Mouse (Mus musculus): ENCODE measurements around the gene Mrps24. TPM values are rescaled to one million over a fixed set of nuclear protein-coding genes. Genes with fewer than 3 reads are reported as not detected.

Mrps24 gene
- polyA plus RNA-seq, 1 experiment from 2014 or later = 122 TPM

DNA sequence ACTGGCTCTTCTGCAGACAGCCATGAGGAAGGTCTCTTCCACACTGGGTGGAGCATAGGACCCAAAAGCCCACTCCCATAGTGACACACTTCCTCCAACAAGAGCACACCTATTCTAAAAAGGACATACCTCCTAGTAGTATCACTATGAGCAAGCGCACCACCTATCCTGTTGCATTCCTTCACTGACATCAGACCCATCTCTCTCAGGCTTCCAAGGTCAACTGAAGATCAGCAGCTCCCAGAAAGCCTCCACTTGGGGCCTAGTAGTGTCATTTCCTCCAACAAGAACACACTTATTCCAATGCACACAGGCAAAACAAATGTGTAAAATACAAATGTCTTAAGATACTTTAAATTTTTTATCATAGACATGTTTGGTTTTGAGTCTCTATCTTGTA is 13.7 kb downstream of the Mrps24 start:
- H3K27me3 ChIP-seq (ENCODE audit: insufficient read depth, low read length) = no peaks in the 10 kb centered on the region
- H3K36me3 ChIP-seq (replicated peaks; ENCODE audit: insufficient read depth, low read length) = no peaks in the 10 kb centered on the region
- TF ChIP-seq EP300 (IDR thresholded peaks at IDR 0.05; ENCODE audit: low read depth) (no peak), CTCF (IDR thresholded peaks at IDR 0.05; ENCODE audit: low read depth) (no peak)
- H3K4me1 ChIP-seq (ENCODE audit: insufficient read depth) = peaks cover 18% of the 10 kb centered on the region
- no peak overlapping the region for H3K9ac ChIP-seq (replicated peaks)
- 94% methylated on average over 1 of the region's 1 CpGs for WGBS (ENCODE audit: insufficient replicate concordance)
- H3K27ac ChIP-seq (ENCODE audit: low read depth) = peak overlapping the region; percentile 29; the same call in 1 of the 2 replicates
- DNase-seq (no peak), ATAC-seq (no peak)
- H3K9me3 ChIP-seq (ENCODE audit: low read length) = no peaks in the 10 kb centered on the region
- no peak overlapping the region for H3K4me2 ChIP-seq (ENCODE audit: low read depth, low read length)
- no peak overlapping the region for H3K4me3 ChIP-seq (ENCODE audit: low read depth, low read length)

DNA sequence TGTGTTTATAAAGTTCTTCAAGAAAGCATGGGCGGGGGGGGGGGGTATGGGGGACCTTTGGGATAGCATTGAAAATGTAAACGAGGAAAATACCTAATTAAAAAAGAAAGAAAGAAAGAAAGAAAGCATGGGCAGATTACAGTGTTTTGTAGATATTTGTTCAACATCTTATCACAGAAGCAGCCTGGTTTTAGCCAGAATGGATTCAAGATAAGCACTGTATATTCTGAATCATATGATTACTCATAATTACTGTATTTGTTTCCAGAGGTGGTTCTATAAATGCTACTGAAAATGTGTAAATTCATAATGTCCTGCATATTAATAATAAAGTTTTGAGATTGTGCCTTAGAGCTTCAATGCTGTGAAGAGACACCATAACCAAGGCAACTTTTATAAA is 14.2 kb downstream of the Mrps24 start:
- Histone ChIP-seq H3K4me1 (ENCODE audit: insufficient read depth) (peaks cover 12% of the 10 kb centered on the region), H3K9ac (replicated peaks) (no peak overlapping the region), H3K4me2 (ENCODE audit: low read depth, low read length) (peak overlapping the region; percentile 35; the same call in 1 of the 2 replicates), H3K4me3 (ENCODE audit: low read depth, low read length) (no peak overlapping the region), H3K27ac (ENCODE audit: low read depth) (peak overlapping the region; percentile 39; the same call in 1 of the 2 replicates), H3K36me3 (replicated peaks; ENCODE audit: insufficient read depth, low read length) (no peaks in the 10 kb centered on the region), H3K27me3 (ENCODE audit: insufficient read depth, low read length) (no peaks in the 10 kb centered on the region), H3K9me3 (ENCODE audit: low read length) (no peaks in the 10 kb centered on the region)
- DNase-seq = no peak
- 0 out of 2 replicates have a peak, but pooled peaks have one; percentile 41 for ATAC-seq
- TF ChIP-seq CTCF (IDR thresholded peaks at IDR 0.05; ENCODE audit: low read depth) = no peak
- TF ChIP-seq EP300 (IDR thresholded peaks at IDR 0.05; ENCODE audit: low read depth) = peak; percentile 20; the same call in 1 of the 2 replicates
- 36% methylated on average over 2 of the region's 2 CpGs for WGBS (ENCODE audit: insufficient replicate concordance)

DNA sequence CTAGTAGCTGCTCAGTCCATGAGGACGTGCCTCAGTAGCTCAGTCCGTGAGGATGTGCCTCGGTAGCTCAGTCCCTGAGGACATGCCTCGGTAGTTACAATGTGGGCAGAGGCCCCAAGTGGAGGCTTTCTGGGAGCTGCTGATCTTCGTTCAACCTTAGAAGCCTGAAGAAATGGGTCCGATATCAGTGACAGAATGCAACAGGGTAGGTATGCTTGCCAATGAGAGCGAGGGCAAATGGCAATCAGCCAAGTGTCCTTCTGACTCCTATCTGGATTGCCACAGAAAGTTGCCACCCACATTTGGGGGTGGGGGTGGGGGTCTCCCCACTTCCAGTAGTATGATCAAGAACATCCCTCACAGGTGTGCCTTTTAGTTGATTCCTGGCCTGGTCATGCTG is 14.7 kb downstream of the Mrps24 start:
- Histone ChIP-seq H3K4me2 (ENCODE audit: low read depth, low read length) (peak overlapping the region; percentile 35), H3K4me3 (ENCODE audit: low read depth, low read length) (no peak overlapping the region), H3K27ac (ENCODE audit: low read depth) (peak overlapping the region; percentile 39; the same call in 1 of the 2 replicates), H3K9ac (replicated peaks) (no peak overlapping the region; the same call in 1 of the 2 replicates), H3K9me3 (ENCODE audit: low read length) (no peaks in the 10 kb centered on the region), H3K36me3 (replicated peaks; ENCODE audit: insufficient read depth, low read length) (no peaks in the 10 kb centered on the region), H3K4me1 (ENCODE audit: insufficient read depth) (peaks cover 7% of the 10 kb centered on the region), H3K27me3 (ENCODE audit: insufficient read depth, low read length) (no peaks in the 10 kb centered on the region)
- ATAC-seq = peak; percentile 79
- TF ChIP-seq EP300 (IDR thresholded peaks at IDR 0.05; ENCODE audit: low read depth) (no peak; the same call in 1 of the 2 replicates), CTCF (IDR thresholded peaks at IDR 0.05; ENCODE audit: low read depth) (no peak)
- WGBS (ENCODE audit: insufficient replicate concordance) = 56% methylated on average over 7 of the region's 7 CpGs
- DNase-seq = peak; percentile 59

DNA sequence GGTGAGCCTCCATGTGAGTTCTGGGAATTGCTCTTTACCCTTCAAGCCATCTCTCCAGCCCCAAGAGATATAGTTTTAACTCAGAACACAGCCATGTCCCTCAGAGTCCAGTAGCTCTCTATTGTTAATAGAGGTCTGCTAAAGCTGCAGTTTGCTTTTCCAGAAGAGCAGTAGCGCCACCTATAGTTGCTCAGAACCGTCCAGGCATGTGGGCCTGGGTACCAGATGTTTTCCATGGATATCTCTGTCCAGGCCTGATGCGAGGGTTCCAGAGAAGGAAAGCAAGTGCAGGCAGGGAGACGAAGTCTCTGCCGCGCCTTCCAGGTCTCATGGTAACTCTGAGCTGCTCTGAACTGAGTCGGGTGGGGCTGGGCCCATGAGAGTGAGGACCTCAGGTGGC is 23.7 kb downstream of the Mrps24 start:
- no peak for DNase-seq
- Histone ChIP-seq H3K4me1 (ENCODE audit: insufficient read depth) (no peaks in the 10 kb centered on the region), H3K9me3 (ENCODE audit: low read length) (no peaks in the 10 kb centered on the region), H3K4me2 (ENCODE audit: low read depth, low read length) (no peak overlapping the region), H3K36me3 (replicated peaks; ENCODE audit: insufficient read depth, low read length) (no peaks in the 10 kb centered on the region), H3K27ac (ENCODE audit: low read depth) (no peak overlapping the region), H3K9ac (replicated peaks) (no peak overlapping the region), H3K27me3 (ENCODE audit: insufficient read depth, low read length) (no peaks in the 10 kb centered on the region), H3K4me3 (ENCODE audit: low read depth, low read length) (no peak overlapping the region)
- TF ChIP-seq EP300 (IDR thresholded peaks at IDR 0.05; ENCODE audit: low read depth) (no peak), CTCF (IDR thresholded peaks at IDR 0.05; ENCODE audit: low read depth) (peak; percentile 60)
- no peak for ATAC-seq
- 35% methylated on average over 7 of the region's 7 CpGs for WGBS (ENCODE audit: insufficient replicate concordance)

DNA sequence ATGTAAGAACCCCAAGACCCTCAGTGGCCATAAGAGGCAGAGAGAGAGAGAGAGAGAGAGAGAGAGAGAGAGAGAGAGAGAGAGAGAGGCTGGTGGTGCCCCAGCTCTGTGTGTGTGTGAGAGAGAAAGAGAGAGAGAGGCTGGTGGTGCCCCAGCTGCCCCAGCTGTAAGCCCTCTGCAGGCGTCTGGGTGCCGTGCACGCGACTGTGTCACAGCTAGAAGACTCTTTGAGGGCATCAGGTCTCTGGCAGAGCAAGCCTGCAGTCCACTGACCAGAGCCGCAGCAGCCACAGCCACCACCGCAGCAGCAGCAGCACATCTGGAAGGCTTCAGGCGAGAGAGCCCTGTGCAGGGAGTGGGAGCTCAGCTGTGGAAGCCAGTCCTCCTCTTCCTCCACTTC is 31.2 kb downstream of the Mrps24 start:
- H3K36me3 ChIP-seq (replicated peaks; ENCODE audit: insufficient read depth, low read length) = no peaks in the 10 kb centered on the region
- 38% methylated on average over 7 of the region's 7 CpGs for WGBS (ENCODE audit: insufficient replicate concordance)
- no peak overlapping the region for H3K4me3 ChIP-seq (ENCODE audit: low read depth, low read length)

DNA sequence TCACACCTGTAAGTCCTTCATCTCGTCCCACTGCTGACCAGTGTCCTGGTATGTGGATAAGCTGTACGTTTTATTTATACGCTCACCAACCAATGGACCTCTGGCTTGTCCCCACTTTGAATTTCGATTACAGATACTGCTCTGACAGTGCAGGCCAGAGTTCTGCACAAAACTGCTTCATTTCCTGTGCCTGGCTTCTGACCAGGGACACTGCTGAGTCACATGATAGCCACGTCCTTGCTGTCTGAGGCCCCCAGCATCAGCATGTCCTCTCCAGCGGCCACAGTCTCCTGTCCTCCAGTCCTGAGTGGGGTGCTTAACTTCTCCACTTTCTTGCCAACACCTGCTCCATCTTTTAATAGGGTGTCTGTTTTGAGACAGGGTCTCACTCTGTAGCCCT is 32.9 kb downstream of the Mrps24 start:
- no peaks in the 10 kb centered on the region for H3K9me3 ChIP-seq (ENCODE audit: low read length)
- no peak for DNase-seq

More for the DNA sequence above, 31.2 kb downstream of the Mrps24 start:
- no peaks in the 10 kb centered on the region for H3K9me3 ChIP-seq (ENCODE audit: low read length)
- H3K27me3 ChIP-seq (ENCODE audit: insufficient read depth, low read length) = no peaks in the 10 kb centered on the region
- H3K4me2 ChIP-seq (ENCODE audit: low read depth, low read length) = no peak overlapping the region
- DNase-seq (no peak), ATAC-seq (no peak)
- no peak overlapping the region for H3K9ac ChIP-seq (replicated peaks)
- TF ChIP-seq CTCF (IDR thresholded peaks at IDR 0.05; ENCODE audit: low read depth) (no peak), EP300 (IDR thresholded peaks at IDR 0.05; ENCODE audit: low read depth) (no peak)
- no peaks in the 10 kb centered on the region for H3K4me1 ChIP-seq (ENCODE audit: insufficient read depth)
- H3K27ac ChIP-seq (ENCODE audit: low read depth) = no peak overlapping the region

More for the DNA sequence above, 32.9 kb downstream of the Mrps24 start:
- WGBS (ENCODE audit: insufficient replicate concordance) = 60% methylated on average over 6 of the region's 6 CpGs
- Histone ChIP-seq H3K9ac (replicated peaks) (no peak overlapping the region), H3K36me3 (replicated peaks; ENCODE audit: insufficient read depth, low read length) (no peaks in the 10 kb centered on the region), H3K27ac (ENCODE audit: low read depth) (no peak overlapping the region), H3K4me3 (ENCODE audit: low read depth, low read length) (no peak overlapping the region), H3K27me3 (ENCODE audit: insufficient read depth, low read length) (no peaks in the 10 kb centered on the region), H3K4me1 (ENCODE audit: insufficient read depth) (no peaks in the 10 kb centered on the region), H3K4me2 (ENCODE audit: low read depth, low read length) (no peak overlapping the region)
- no peak for ATAC-seq
- no peak for TF ChIP-seq CTCF (IDR thresholded peaks at IDR 0.05; ENCODE audit: low read depth)
- no peak for TF ChIP-seq EP300 (IDR thresholded peaks at IDR 0.05; ENCODE audit: low read depth)

Other genes with a start within 250 kb of the Mrps24 start
- 119 and 137 TPM in 2 replicates for gene Xbp1, start 195.0 kb downstream of the Mrps24 start, polyA plus RNA-seq (2015; fragmentation: Nextera tagmentation; extraction: Ambion mirVana)
- 5.5 and 6.0 TPM in 2 replicates for gene Ccdc117, start 173.5 kb downstream of the Mrps24 start, polyA plus RNA-seq (2015; fragmentation: Nextera tagmentation; extraction: Ambion mirVana)
- gene Ankrd36, start 146.0 kb downstream of the Mrps24 start, polyA plus RNA-seq (2015; fragmentation: Nextera tagmentation; extraction: Ambion mirVana) = 1.5 and 1.9 TPM in 2 replicates
- gene Urgcp, start 46.7 kb upstream of the Mrps24 start, polyA plus RNA-seq (2015; fragmentation: Nextera tagmentation; extraction: Ambion mirVana) = 7.1 and 8.2 TPM in 2 replicates
- gene Dbnl, start 72.8 kb upstream of the Mrps24 start, polyA plus RNA-seq (2015; fragmentation: Nextera tagmentation; extraction: Ambion mirVana) = 31.7 and 36.6 TPM in 2 replicates
- 1.1 and 16.6 TPM in 2 replicates for gene Pgam2, start 88.1 kb upstream of the Mrps24 start, polyA plus RNA-seq (2015; fragmentation: Nextera tagmentation; extraction: Ambion mirVana)
- 2.1 and 2.3 TPM in 2 replicates for gene Polm, start 122.3 kb upstream of the Mrps24 start, polyA plus RNA-seq (2015; fragmentation: Nextera tagmentation; extraction: Ambion mirVana)
- gene Aebp1, start 146.3 kb upstream of the Mrps24 start, polyA plus RNA-seq (2015; fragmentation: Nextera tagmentation; extraction: Ambion mirVana) = 2.9 and 3.1 TPM in 2 replicates
- gene Pold2, start 162.6 kb upstream of the Mrps24 start, polyA plus RNA-seq (2015; fragmentation: Nextera tagmentation; extraction: Ambion mirVana) = 24.0 and 27.0 TPM in 2 replicates
- 2.4 and 2.6 TPM in 2 replicates for gene Myl7, start 183.1 kb upstream of the Mrps24 start, polyA plus RNA-seq (2015; fragmentation: Nextera tagmentation; extraction: Ambion mirVana)
- 0.66 and 1.3 TPM in 2 replicates for gene Gck, start 234.4 kb upstream of the Mrps24 start, polyA plus RNA-seq (2015; fragmentation: Nextera tagmentation; extraction: Ambion mirVana)
- gene Ykt6, start 240.0 kb upstream of the Mrps24 start, polyA plus RNA-seq (2015; fragmentation: Nextera tagmentation; extraction: Ambion mirVana) = 15.1 and 16.6 TPM in 2 replicates